Mouse (Mus musculus) liver, embryonic 14.5 days (tissue): Measurements from ENCODE around the gene Helz2. TPM values are rescaled to one million over a fixed set of nuclear protein-coding genes. Genes with fewer than 3 reads are reported as not detected.

Experiments
- ATAC-seq: fragments of 200-750 bp; cut with Nextera tagmentation; 2 replicates; pipeline ENCODE4 v1.8.0; 2017; ENCODE audit warnings: moderate number of reproducible peaks, mild to moderate bottlenecking, moderate library complexity; ENCODE audit not compliant: insufficient read depth
- DNase-seq, 3 experiments: peaks; one replicate each; pipeline ENCODE4 v3.0.0-alpha.2; 2012 to 2013; ENCODE audit warnings: low read depth in 3 of 3, low spot score in 3 of 3
- H3K27ac ChIP-seq: fragments of 300-500 bp; sonication (generic); 2 replicates; pipeline ENCODE4 v1.5.1; 2014; ENCODE audit warnings: moderate library complexity, mild to moderate bottlenecking, control low read depth, inconsistent platforms
- H3K27me3 ChIP-seq: fragments of 300-500 bp; sonication (generic); 2 replicates; pipeline ENCODE4 v1.6.1; 2014; ENCODE audit warnings: mild to moderate bottlenecking, low read length, moderate library complexity; ENCODE audit not compliant: control insufficient read depth, insufficient read depth
- H3K36me3 ChIP-seq: fragments of 300-500 bp; sonication (generic); replicated peaks from 2 replicates; pipeline ENCODE4 v1.6.1; 2014; ENCODE audit warnings: low read depth; ENCODE audit not compliant: control insufficient read depth, insufficient read depth
- H3K4me1 ChIP-seq, 2 experiments: fragments of 200-500 bp in 1 of 2; fragments of 300-500 bp in 1 of 2; sonication (generic) in 1 of 2; replicated peaks; 2 replicates each; pipeline ENCODE4 v1.6.1; 2012 to 2014; ENCODE audit warnings: antibody characterized with exemption in 1 of 2, inconsistent platforms in 1 of 2, low read length in 1 of 2; ENCODE audit not compliant: control insufficient read depth in 2 of 2, insufficient read depth in 2 of 2
- H3K4me2 ChIP-seq: fragments of 300-500 bp; sonication (generic); 2 replicates; pipeline ENCODE4 v1.6.1; 2014; ENCODE audit warnings: low read depth, mild to moderate bottlenecking, control low read depth, moderate library complexity
- H3K4me3 ChIP-seq, 2 experiments: fragments of 200-500 bp in 1 of 2; fragments of 300-500 bp in 1 of 2; sonication (generic) in 1 of 2; 2 replicates each; pipeline ENCODE4 v1.5.1; 2012 to 2014; ENCODE audit warnings: low read depth in 2 of 2, low read length in 2 of 2, mild to moderate bottlenecking in 2 of 2, control low read depth in 1 of 2, inconsistent platforms in 1 of 2, moderate library complexity in 1 of 2; ENCODE audit not compliant: insufficient read depth in 1 of 2
- H3K9ac ChIP-seq: fragments of 300-500 bp; sonication (generic); replicated peaks from 2 replicates; pipeline ENCODE4 v1.6.1; 2014; ENCODE audit warnings: mild to moderate bottlenecking, control low read depth, moderate library complexity
- H3K9me3 ChIP-seq: fragments of 300-500 bp; sonication (generic); 2 replicates; pipeline ENCODE4 v1.6.1; 2016; ENCODE audit warnings: low read length, mixed read lengths; ENCODE audit not compliant: control insufficient read depth
- CTCF ChIP-seq: IDR thresholded peaks from 2 replicates; pipeline ENCODE4 v1.5.1; 2016; ENCODE audit warnings: antibody characterized with exemption, low read depth, control low read depth
- EP300 ChIP-seq: IDR thresholded peaks from 2 replicates; pipeline ENCODE4 v1.6.1; 2016; ENCODE audit warnings: antibody characterized with exemption, low read depth
- WGBS: fragments of 180-500 bp; shearing (Covaris S2); extraction: QIAGEN DNeasy Blood & Tissue Kit; methylation state at CpG from one replicate; pipeline ENCODE4 v1.1.7; 2014; ENCODE audit not compliant: insufficient replicate concordance; 5-methylcytosine and 5-hydroxymethylcytosine counted together
- polyA plus RNA-seq, 2 experiments: library from polyadenylated mRNA; depleted of rRNA in 1 of 2; stranded (reverse) in 1 of 2; unstranded in 1 of 2; fragments of >200 nt; fragmentation: Nextera tagmentation in 1 of 2; extraction: Ambion mirVana in 1 of 2; gene quantifications; 2 replicates each; pipeline versions ENCODE4 v1.2.1 to v1.2.3; 2012 to 2014

Gene Helz2
- polyA plus RNA-seq, 2 experiments, result 1.6 to 4.6 TPM

DNA sequence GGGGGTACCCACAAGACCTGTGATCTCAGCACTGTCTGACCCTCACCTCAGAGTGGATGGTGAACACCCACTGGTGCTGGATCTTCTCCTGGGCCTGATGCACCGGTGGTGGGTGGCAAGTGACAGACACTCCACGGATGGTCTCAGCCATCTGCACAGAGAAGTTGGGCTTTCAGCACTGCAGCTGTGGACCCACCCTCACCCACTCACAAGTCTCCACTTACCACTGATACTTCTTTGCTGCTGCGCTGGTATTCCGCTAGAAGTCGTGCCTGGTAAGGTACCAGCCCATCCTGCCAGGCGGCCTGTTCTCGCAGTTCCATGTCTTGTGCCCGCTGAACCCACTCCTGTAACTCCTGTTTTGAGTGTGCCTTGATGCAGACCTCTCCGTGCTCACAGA, 2.6 kb downstream of the Helz2 start:
- Histone ChIP-seq H3K9ac (no peak overlapping the region), H3K4me3 (no peak overlapping the region), H3K9me3 (no peaks in the 10 kb centered on the region), H3K27ac (no peak overlapping the region), H3K36me3 (no peaks in the 10 kb centered on the region), H3K4me2 (no peak overlapping the region), H3K27me3 (no peaks in the 10 kb centered on the region), H3K4me1 (peaks cover 3 to 14% of the 10 kb centered on the region in 2 experiments; a peak in 2 of 4 replicates)
- 79% methylated on average over 9 of the region's 9 CpGs for WGBS
- DNase-seq, result no peak
- no peak for ATAC-seq
- TF ChIP-seq EP300 (no peak), CTCF (no peak)

GRCm38 (mm10) chr2:181238861-181239260, 3.0 kb downstream of the Helz2 start:
- no peak overlapping the region for H3K9ac ChIP-seq
- no peaks in the 10 kb centered on the region for H3K9me3 ChIP-seq
- H3K4me2 ChIP-seq, result no peak overlapping the region
- no peak for TF ChIP-seq CTCF
- no peak for TF ChIP-seq EP300
- peaks cover 0 to 10% of the 10 kb centered on the region in 2 experiments; a peak in 1 of 4 replicates for H3K4me1 ChIP-seq
- no peaks in the 10 kb centered on the region for H3K36me3 ChIP-seq
- no peak overlapping the region for H3K27ac ChIP-seq
- no peak overlapping the region for H3K4me3 ChIP-seq
- H3K27me3 ChIP-seq, result no peaks in the 10 kb centered on the region
- WGBS, result 45% methylated on average over 2 of the region's 2 CpGs
- ATAC-seq, result no peak
- DNase-seq, result no peak

DNA sequence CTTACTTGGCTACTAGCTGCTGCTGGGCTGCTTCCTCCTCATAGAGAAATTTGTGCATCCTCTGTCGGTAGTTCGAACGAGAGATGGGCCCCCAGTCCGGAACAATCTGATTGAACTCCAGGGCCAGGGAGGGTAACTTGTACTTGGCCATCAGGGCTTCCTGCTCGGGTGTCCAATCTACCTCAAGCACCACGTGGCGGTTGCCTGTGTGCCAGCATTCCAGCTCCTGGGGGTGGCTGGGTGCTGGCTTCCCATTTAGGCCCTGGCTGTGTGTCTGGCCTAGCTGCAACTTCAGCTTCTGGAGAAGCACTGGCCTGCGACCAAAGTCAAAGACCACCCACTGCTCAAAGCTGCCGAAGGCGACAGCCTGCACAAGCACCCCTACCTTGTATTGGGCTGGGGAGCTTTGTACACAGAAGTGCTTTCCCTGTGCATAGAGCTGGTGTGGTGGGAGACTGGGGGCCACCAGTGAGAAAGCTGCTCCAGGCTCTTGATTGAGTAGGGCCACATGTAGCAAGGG, 3.7 kb downstream of the Helz2 start:
- WGBS, result 77% methylated on average over 10 of the region's 10 CpGs
- Histone ChIP-seq H3K27me3 (no peaks in the 10 kb centered on the region), H3K4me3 (no peak overlapping the region), H3K4me2 (no peak overlapping the region), H3K9me3 (no peaks in the 10 kb centered on the region), H3K36me3 (no peaks in the 10 kb centered on the region), H3K9ac (no peak overlapping the region), H3K4me1 (peaks cover 0 to 10% of the 10 kb centered on the region in 2 experiments; a peak in 1 of 4 replicates), H3K27ac (no peak overlapping the region)
- no peak for DNase-seq
- no peak for TF ChIP-seq EP300
- no peak for TF ChIP-seq CTCF
- no peak for ATAC-seq

- 82% methylated on average over 17 of the region's 17 CpGs for WGBS
- H3K4me1 ChIP-seq, result peaks cover 0 to 10% of the 10 kb centered on the region in 2 experiments; a peak in 1 of 4 replicates
- DNase-seq (no peak), ATAC-seq (no peak)
- TF ChIP-seq CTCF, result no peak
- TF ChIP-seq EP300, result no peak
- no peak overlapping the region for H3K4me3 ChIP-seq
- no peaks in the 10 kb centered on the region for H3K36me3 ChIP-seq
- H3K4me2 ChIP-seq, result no peak overlapping the region
- no peaks in the 10 kb centered on the region for H3K27me3 ChIP-seq
- H3K27ac ChIP-seq, result no peak overlapping the region
- no peaks in the 10 kb centered on the region for H3K9me3 ChIP-seq
- no peak overlapping the region for H3K9ac ChIP-seq
Measured at GRCm38 (mm10) chr2:181237251-181238014, 4.4 kb downstream of the Helz2 start.
